Mouse (Mus musculus): ENCODE measurements around the gene 9130230L23Rik. TPM values are rescaled to one million over a fixed set of nuclear protein-coding genes. Genes with fewer than 3 reads are reported as not detected.

Gene 9130230L23Rik
- total and polyA plus RNA-seq, 3 experiments: 0.20 to 0.30 TPM; not detected in 1

DNA sequence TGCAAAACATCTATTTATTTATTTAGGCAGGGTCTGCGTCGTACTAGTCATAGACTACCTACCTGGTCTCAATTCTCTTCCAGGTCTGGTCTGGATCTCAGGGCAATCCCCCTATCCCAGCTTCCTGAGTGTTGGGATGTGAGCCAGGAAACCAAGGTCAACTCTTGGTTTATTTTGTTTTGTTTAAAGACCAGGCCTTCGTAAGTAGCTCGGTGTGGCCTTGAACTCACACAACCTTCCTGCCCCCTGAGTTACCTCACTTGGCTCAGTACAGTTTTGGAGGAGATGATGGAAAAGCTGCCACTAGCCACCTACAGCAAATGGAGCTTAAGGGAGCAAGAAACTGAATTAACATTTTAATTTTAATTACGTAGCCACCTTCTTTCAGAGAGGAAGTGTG lies 24.1 kb upstream of the 9130230L23Rik start:
- Histone ChIP-seq H3K9me3 (replicated peaks; ENCODE audit: low read length) (no peaks in the 10 kb centered on the region), H3K79me2 (replicated peaks; ENCODE audit: control insufficient read depth, extremely low read depth, insufficient read depth, poor library complexity, severe bottlenecking) (no peaks in the 10 kb centered on the region), H3K9ac (ENCODE audit: insufficient read depth, low read depth) (no peak overlapping the region), H3K4me1 (ENCODE audit: control insufficient read depth in 1 of 2, insufficient read depth in 2 of 2) (no peaks in the 10 kb centered on the region), H3K4me3 (replicated peaks in 1 of 3; ENCODE audit: low read depth in 2 of 3, low read length in 2 of 3, poor library complexity in 1 of 3) (no peak overlapping the region), H3K36me3 (replicated peaks in 1 of 2; ENCODE audit: control insufficient read depth in 1 of 2, insufficient read depth in 1 of 2, low read length in 1 of 2) (peaks cover 10 to 35% of the 10 kb centered on the region in 2 experiments), H3K27ac (ENCODE audit: insufficient read depth, low read depth) (no peak overlapping the region), H3K4me2 (ENCODE audit: insufficient read depth, low read depth, poor library complexity, severe bottlenecking) (no peak overlapping the region), H3K27me3 (replicated peaks) (no peaks in the 10 kb centered on the region)
- dilution Hi-C loops (cut with MboI; ENCODE audit: extremely low pct_ligation_motif_present, extremely low pct_unique_long_range_greater_than_20kb, low sequenced_read_pairs): no loop called here
- no peak for TF ChIP-seq TBP (conservative IDR thresholded peaks at IDR 0.05; ENCODE audit: low read depth, low read length)
- TF ChIP-seq MAZ (IDR thresholded peaks at IDR 0.05; ENCODE audit: low read depth, low read length): no peak
- TF ChIP-seq JUN (IDR thresholded peaks at IDR 0.05; ENCODE audit: insufficient read depth, low read depth, low read length): no peak
- TF ChIP-seq MYC (IDR thresholded peaks at IDR 0.05; ENCODE audit: low read depth, low read length): no peak
- no peak for TF ChIP-seq NELFE (IDR thresholded peaks at IDR 0.05; ENCODE audit: low read depth, low read length)
- TF ChIP-seq UBTF (IDR thresholded peaks at IDR 0.05; ENCODE audit: low read depth, low read length): no peak
- TF ChIP-seq TCF12 (IDR thresholded peaks at IDR 0.05; ENCODE audit: low read depth, low read length): no peak
- TF ChIP-seq ETS1 (conservative IDR thresholded peaks at IDR 0.05; ENCODE audit: low read depth, low read length): no peak
- no peak for TF ChIP-seq USF1 (IDR thresholded peaks at IDR 0.05; ENCODE audit: low read depth, low read length)
- no peak for TF ChIP-seq GABPA (IDR thresholded peaks at IDR 0.05; ENCODE audit: insufficient replicate concordance, low read depth, low read length)
- TF ChIP-seq CHD1 (IDR thresholded peaks at IDR 0.05; ENCODE audit: low read depth, low read length): no peak
- no peak for TF ChIP-seq MAFK (IDR thresholded peaks at IDR 0.05; ENCODE audit: insufficient replicate concordance, low read length)
- TF ChIP-seq POLR2A (IDR thresholded peaks at IDR 0.05; ENCODE audit: low read depth, low read length): no peak
- TF ChIP-seq SMC3 (IDR thresholded peaks at IDR 0.05; ENCODE audit: low read depth, low read length): no peak
- no peak for TF ChIP-seq SIN3A (IDR thresholded peaks at IDR 0.05; ENCODE audit: low read length)
- TF ChIP-seq PAX5 (IDR thresholded peaks at IDR 0.05; ENCODE audit: low read length): no peak
- no peak for DNase-seq (ENCODE audit: extremely low read depth)
- in situ Hi-C loops (cut with MboI; ENCODE audit: low pct_ligation_motif_present, low pct_unique_long_range_greater_than_20kb, low sequenced_read_pairs): no loop called here

DNA sequence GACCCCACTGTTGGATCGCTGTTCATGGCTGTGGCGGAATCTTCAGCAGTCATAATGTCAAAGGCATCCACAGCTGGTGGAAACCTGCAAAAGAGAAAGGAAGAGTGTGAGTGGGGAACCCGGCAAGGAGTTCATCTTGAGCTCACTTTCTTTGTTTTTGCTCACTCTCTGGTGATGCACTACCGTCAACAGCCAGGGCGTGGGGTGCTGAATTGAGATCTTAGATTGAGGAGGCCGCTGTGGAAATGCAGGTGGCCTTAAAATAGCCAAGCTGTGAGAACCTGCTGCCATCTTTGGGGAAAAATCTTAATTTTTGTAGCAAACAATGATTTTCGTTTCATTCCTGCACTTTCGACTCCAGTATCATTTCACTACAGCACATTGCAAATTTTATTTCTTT lies 23.1 kb upstream of the 9130230L23Rik start:
- no peaks in the 10 kb centered on the region for H3K27me3 ChIP-seq (replicated peaks)
- TF ChIP-seq MAFK (IDR thresholded peaks at IDR 0.05; ENCODE audit: insufficient replicate concordance, low read length) (no peak), MAZ (IDR thresholded peaks at IDR 0.05; ENCODE audit: low read depth, low read length) (no peak), MEF2A (IDR thresholded peaks at IDR 0.05; ENCODE audit: borderline replicate concordance, low read depth, low read length) (no peak), SIN3A (IDR thresholded peaks at IDR 0.05; ENCODE audit: low read length) (no peak), CTCF (conservative IDR thresholded peaks at IDR 0.05 in 1 of 2, IDR thresholded peaks at IDR 0.05 in 1 of 2; ENCODE audit: low read depth in 2 of 2, low read length in 2 of 2) (no peak), POLR2AphosphoS2 (IDR thresholded peaks at IDR 0.05; ENCODE audit: low read depth, low read length) (no peak), UBTF (IDR thresholded peaks at IDR 0.05; ENCODE audit: low read depth, low read length) (no peak), JUN (IDR thresholded peaks at IDR 0.05; ENCODE audit: insufficient read depth, low read depth, low read length) (no peak), NELFE (IDR thresholded peaks at IDR 0.05; ENCODE audit: low read depth, low read length) (no peak), BHLHE40 (IDR thresholded peaks at IDR 0.05; ENCODE audit: low read depth, low read length) (no peak), NRF1 (IDR thresholded peaks at IDR 0.05; ENCODE audit: low read depth, low read length) (no peak), GABPA (IDR thresholded peaks at IDR 0.05; ENCODE audit: insufficient replicate concordance, low read depth, low read length) (no peak), MXI1 (IDR thresholded peaks at IDR 0.05; ENCODE audit: low read depth, low read length) (no peak), CHD1 (IDR thresholded peaks at IDR 0.05; ENCODE audit: low read depth, low read length) (no peak), ZNF384 (IDR thresholded peaks at IDR 0.05; ENCODE audit: low read depth, low read length) (no peak), TBP (conservative IDR thresholded peaks at IDR 0.05; ENCODE audit: low read depth, low read length) (no peak)
- dilution Hi-C loops (cut with MboI; ENCODE audit: extremely low pct_ligation_motif_present, extremely low pct_unique_long_range_greater_than_20kb, low sequenced_read_pairs) (no loop called here), in situ Hi-C loops (cut with MboI; ENCODE audit: low pct_ligation_motif_present, low pct_unique_long_range_greater_than_20kb, low sequenced_read_pairs) (no loop called here)
- H3K9me3 ChIP-seq (replicated peaks; ENCODE audit: low read length): no peaks in the 10 kb centered on the region
- no peak overlapping the region for H3K4me2 ChIP-seq (ENCODE audit: insufficient read depth, low read depth, poor library complexity, severe bottlenecking)
- DNase-seq (ENCODE audit: extremely low read depth): no peak
- H3K4me1 ChIP-seq (ENCODE audit: control insufficient read depth in 1 of 2, insufficient read depth in 2 of 2): no peaks in the 10 kb centered on the region
- no peak overlapping the region for H3K4me3 ChIP-seq (replicated peaks in 1 of 3; ENCODE audit: low read depth in 2 of 3, low read length in 2 of 3, poor library complexity in 1 of 3)
- peaks cover 13 to 42% of the 10 kb centered on the region in 2 experiments for H3K36me3 ChIP-seq (replicated peaks in 1 of 2; ENCODE audit: control insufficient read depth in 1 of 2, insufficient read depth in 1 of 2, low read length in 1 of 2)
- no peaks in the 10 kb centered on the region for H3K79me2 ChIP-seq (replicated peaks; ENCODE audit: control insufficient read depth, extremely low read depth, insufficient read depth, poor library complexity, severe bottlenecking)
- H3K27ac ChIP-seq (ENCODE audit: insufficient read depth, low read depth): no peak overlapping the region
- H3K9ac ChIP-seq (ENCODE audit: insufficient read depth, low read depth): no peak overlapping the region
